Mouse (Mus musculus) midbrain, embryonic 14.5 days (tissue): Measurements from ENCODE around the gene Apon. TPM values are rescaled to one million over a fixed set of nuclear protein-coding genes. Genes with fewer than 3 reads are reported as not detected.

Experiments
- polyA plus RNA-seq: library from polyadenylated mRNA; unstranded; fragments of >200 nt; fragmentation: Nextera tagmentation; extraction: Ambion mirVana; gene quantifications from 2 replicates; pipeline ENCODE4 v1.2.1, GENCODE M21; 2014

Apon gene
- polyA plus RNA-seq, 1 experiment from 2014 or later, result not detected

Other genes with a start within 250 kb of the Apon start
- not detected in 2 replicates for gene Hsd17b6, start 246.5 kb upstream of the Apon start, polyA plus RNA-seq
- 41.1 and 42.7 TPM in 2 replicates for gene Prim1, start 238.9 kb upstream of the Apon start, polyA plus RNA-seq
- gene Naca, start 218.5 kb upstream of the Apon start, polyA plus RNA-seq, result 627 and 634 TPM in 2 replicates
- gene Ptges3, start 195.1 kb upstream of the Apon start, polyA plus RNA-seq, result 413 and 443 TPM in 2 replicates
- 1,898 and 2,035 TPM in 2 replicates for gene Atp5b, start 170.8 kb upstream of the Apon start, polyA plus RNA-seq
- gene Baz2a, start 162.5 kb upstream of the Apon start, polyA plus RNA-seq, result 14.8 and 19.4 TPM in 2 replicates
- gene Rbms2, start 73.8 kb upstream of the Apon start, polyA plus RNA-seq, result 5.0 and 7.1 TPM in 2 replicates
- 0.70 and 1.3 TPM in 2 replicates for gene Gls2, start 59.6 kb upstream of the Apon start, polyA plus RNA-seq
- gene Spryd4, start 42.3 kb upstream of the Apon start, polyA plus RNA-seq, result 15.1 and 16.8 TPM in 2 replicates
- gene Mip, start 28.3 kb upstream of the Apon start, polyA plus RNA-seq, result 0.12 and 0.17 TPM in 2 replicates
- gene Timeless, start 22.0 kb upstream of the Apon start, polyA plus RNA-seq, result 13.5 and 19.5 TPM in 2 replicates
- gene Apof, start 14.6 kb downstream of the Apon start, polyA plus RNA-seq, result not detected in 2 replicates
- 12.2 and 23.0 TPM in 2 replicates for gene Stat2, start 16.5 kb downstream of the Apon start, polyA plus RNA-seq
- gene Il23a, start 44.7 kb downstream of the Apon start, polyA plus RNA-seq, result 0.22 TPM in 1 of 2 replicates, not detected in the other
- gene Pan2, start 49.2 kb downstream of the Apon start, polyA plus RNA-seq, result 18.5 and 23.0 TPM in 2 replicates
- gene Cnpy2, start 68.4 kb downstream of the Apon start, polyA plus RNA-seq, result 193 and 194 TPM in 2 replicates
- 221 and 247 TPM in 2 replicates for gene Cs, start 83.6 kb downstream of the Apon start, polyA plus RNA-seq
- 50.5 and 53.0 TPM in 2 replicates for gene Coq10a, start 114.9 kb downstream of the Apon start, polyA plus RNA-seq
- gene Ankrd52, start 123.0 kb downstream of the Apon start, polyA plus RNA-seq, result 13.3 and 14.1 TPM in 2 replicates
- gene Slc39a5, start 147.1 kb downstream of the Apon start, polyA plus RNA-seq, result not detected in 2 replicates
- 142 and 144 TPM in 2 replicates for gene Nabp2, start 157.4 kb downstream of the Apon start, polyA plus RNA-seq
- gene Rnf41, start 157.6 kb downstream of the Apon start, polyA plus RNA-seq, result 80.3 and 96.2 TPM in 2 replicates
- gene Smarcc2, start 205.2 kb downstream of the Apon start, polyA plus RNA-seq, result 172 and 229 TPM in 2 replicates
- 750 and 787 TPM in 2 replicates for gene Myl6, start 240.0 kb downstream of the Apon start, polyA plus RNA-seq
- gene Myl6b, start 244.6 kb downstream of the Apon start, polyA plus RNA-seq, result 5.3 and 6.8 TPM in 2 replicates